Mouse (Mus musculus): ENCODE results near the gene Gm28710. TPM values are rescaled to one million over a fixed set of nuclear protein-coding genes. Genes with fewer than 3 reads are reported as not detected.

Gm28710 gene
- polyA plus RNA-seq (2016; fragmentation: Nextera tagmentation; extraction: Ambion mirVana): not detected in 2 replicates

DNA sequence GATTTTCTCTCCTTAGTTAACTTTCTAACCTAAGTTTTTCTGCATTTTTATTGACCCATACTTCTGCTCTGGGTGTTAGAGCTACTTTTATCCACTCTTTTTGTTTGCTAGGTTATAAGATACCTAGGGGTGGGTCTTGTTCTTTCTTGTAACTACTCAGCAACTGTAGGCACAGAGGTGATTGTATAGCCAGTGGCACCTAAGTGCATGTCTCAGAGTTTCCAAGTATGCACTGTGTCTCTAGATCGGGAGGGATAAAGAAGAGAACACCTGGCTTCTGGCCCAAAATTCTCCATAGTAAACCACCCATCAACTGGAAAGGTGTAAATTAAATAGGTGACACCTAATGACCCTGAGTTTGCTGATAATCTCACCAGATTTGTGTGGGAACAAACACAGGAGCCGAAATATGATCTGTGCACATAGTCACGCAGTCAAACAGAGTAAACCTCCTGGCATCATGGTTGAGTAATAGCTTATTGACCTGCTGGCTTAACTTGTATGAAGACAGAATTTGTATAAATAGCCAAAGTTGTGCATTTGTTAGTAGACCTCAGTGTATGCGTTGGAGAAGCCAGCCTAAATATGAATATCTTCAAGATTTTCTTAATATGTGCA is at the start of gene Gm28710:
Gene Gm28710 (plus strand): TSS at position 568 of the 618 bp plus-strand sequence.
- Histone ChIP-seq H3K4me1 (replicated peaks) (no peaks in the 10 kb centered on the region), H3K4me3 (replicated peaks) (no peak within 1 kb of the TSS), H3K36me3 (no peaks in the 10 kb centered on the region), H3K27ac (no peak within 1 kb of the TSS), H3K9me3 (no peaks in the 10 kb centered on the region), H3K4me2 (no peak within 1 kb of the TSS), H3K27me3 (no peaks in the 10 kb centered on the region), H3K9ac (replicated peaks) (no peak within 1 kb of the TSS)
- no peak for ATAC-seq (ENCODE audit: insufficient number of reproducible peaks, insufficient read depth, low FRiP score, low TSS enrichment, low read depth)
- WGBS: 65% methylated on average over 4 of the region's 4 CpGs

DNA sequence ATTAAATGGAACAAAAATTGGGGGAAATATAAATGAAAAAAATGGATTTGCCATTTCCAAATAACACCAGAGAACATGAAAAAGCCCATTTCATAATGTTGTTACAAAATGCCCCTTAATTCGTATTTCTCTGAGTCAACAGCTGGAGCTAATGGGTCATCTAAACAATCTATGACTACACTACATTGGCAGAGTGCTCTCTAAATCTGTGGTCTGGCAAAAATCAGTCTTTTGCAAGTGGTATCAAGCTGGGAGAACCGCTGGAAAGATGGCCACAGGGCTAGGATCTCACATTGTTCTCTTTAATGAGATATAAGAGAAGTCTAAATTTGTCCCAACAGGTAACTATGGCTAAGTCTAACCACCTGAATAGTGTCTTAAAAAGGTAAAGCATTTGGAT is 14.4 kb upstream of the Gm28710 start:
- no peak overlapping the region for H3K27ac ChIP-seq
- H3K27me3 ChIP-seq: no peaks in the 10 kb centered on the region
- ATAC-seq (ENCODE audit: insufficient number of reproducible peaks, insufficient read depth, low FRiP score, low TSS enrichment, low read depth): no peak
- no peak overlapping the region for H3K4me3 ChIP-seq (replicated peaks)
- H3K4me2 ChIP-seq: no peak overlapping the region
- H3K9ac ChIP-seq (replicated peaks): no peak overlapping the region
- 0 out of 2 replicates have a peak, but pooled peaks cover 4% of the 10 kb centered on the region for H3K9me3 ChIP-seq
- WGBS: 58% methylated on average over 2 of the region's 2 CpGs
- H3K4me1 ChIP-seq (replicated peaks): peaks cover 8% of the 10 kb centered on the region; the same call in 1 of the 2 replicates
- H3K36me3 ChIP-seq: no peaks in the 10 kb centered on the region

DNA sequence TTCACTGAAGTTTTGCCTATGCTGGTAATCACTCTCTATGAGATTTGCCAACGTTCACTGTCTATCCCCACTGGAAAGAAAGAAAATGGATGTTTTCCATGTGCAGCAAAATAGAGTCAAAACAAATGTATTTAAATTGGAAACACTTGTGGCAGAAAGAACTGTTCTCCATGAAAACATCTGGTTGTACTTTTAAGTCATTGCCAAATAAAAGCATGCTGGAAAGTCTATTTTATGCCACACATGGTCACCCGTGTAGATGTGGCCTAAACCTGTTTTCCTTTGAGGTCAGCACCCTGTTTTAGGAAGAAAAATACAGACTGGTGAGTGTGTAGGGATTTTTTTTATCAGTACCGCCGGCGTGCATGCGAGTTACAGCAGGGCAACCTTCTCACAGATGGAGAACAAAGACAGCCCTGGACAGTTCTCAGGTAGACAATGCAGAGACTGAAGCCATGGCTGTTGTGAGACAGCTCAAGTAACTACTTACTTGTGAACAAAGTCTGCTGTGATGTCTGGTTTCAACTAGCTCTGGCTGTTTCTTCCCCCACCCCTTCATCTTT is 12.9 kb upstream of the Gm28710 start:
- 19% methylated on average over 6 of the region's 6 CpGs for WGBS
- Histone ChIP-seq H3K9ac (replicated peaks) (no peak overlapping the region), H3K4me2 (peak overlapping the region; percentile 15; the same call in 1 of the 2 replicates), H3K27me3 (no peaks in the 10 kb centered on the region), H3K9me3 (no peaks in the 10 kb centered on the region), H3K4me3 (replicated peaks) (no peak overlapping the region), H3K4me1 (replicated peaks) (peaks cover 8% of the 10 kb centered on the region; the same call in 1 of the 2 replicates), H3K27ac (peak overlapping the region; percentile 87), H3K36me3 (no peaks in the 10 kb centered on the region)
- ATAC-seq (ENCODE audit: insufficient number of reproducible peaks, insufficient read depth, low FRiP score, low TSS enrichment, low read depth): peak; percentile 84

- Histone ChIP-seq H3K9me3 (no peaks in the 10 kb centered on the region), H3K4me3 (replicated peaks) (no peak overlapping the region), H3K9ac (replicated peaks) (no peak overlapping the region), H3K27me3 (no peaks in the 10 kb centered on the region), H3K4me1 (replicated peaks) (no peaks in the 10 kb centered on the region), H3K36me3 (no peaks in the 10 kb centered on the region), H3K27ac (no peak overlapping the region), H3K4me2 (no peak overlapping the region)
- WGBS: 87% methylated on average over 4 of the region's 4 CpGs
- ATAC-seq (ENCODE audit: insufficient number of reproducible peaks, insufficient read depth, low FRiP score, low TSS enrichment, low read depth): no peak
Observed at GRCm38 (mm10) chr5:16785627-16786026, 6.0 kb upstream of the Gm28710 start.

- Histone ChIP-seq H3K36me3 (no peaks in the 10 kb centered on the region), H3K4me2 (no peak overlapping the region), H3K27me3 (no peaks in the 10 kb centered on the region), H3K4me1 (replicated peaks) (no peaks in the 10 kb centered on the region), H3K9me3 (no peaks in the 10 kb centered on the region), H3K4me3 (replicated peaks) (no peak overlapping the region), H3K9ac (replicated peaks) (no peak overlapping the region), H3K27ac (no peak overlapping the region)
- no peak for ATAC-seq (ENCODE audit: insufficient number of reproducible peaks, insufficient read depth, low FRiP score, low TSS enrichment, low read depth)
- WGBS: 88% methylated on average over 6 of the region's 6 CpGs
Observed at GRCm38 (mm10) chr5:16794972-16795371, 3.4 kb downstream of the Gm28710 start.

DNA sequence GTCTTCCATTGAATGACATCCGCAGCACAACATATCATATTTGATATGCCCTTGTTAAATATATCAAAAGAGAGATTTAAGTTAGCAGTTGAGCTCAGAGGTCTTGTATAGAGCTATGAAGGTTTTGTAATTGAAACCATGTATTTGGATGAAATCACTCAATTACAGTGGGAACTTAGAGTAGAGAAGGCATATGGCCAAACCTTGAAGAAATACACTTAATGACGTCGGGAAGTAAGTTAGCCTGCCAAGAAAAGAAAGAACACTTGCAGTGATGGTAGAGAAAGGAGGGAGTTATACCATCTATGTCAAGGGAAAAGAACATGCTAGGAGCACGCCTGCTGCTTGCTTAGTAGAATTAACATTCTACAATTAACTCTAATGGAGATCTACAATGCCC is 11.1 kb downstream of the Gm28710 start:
- ATAC-seq (ENCODE audit: insufficient number of reproducible peaks, insufficient read depth, low FRiP score, low TSS enrichment, low read depth): no peak
- no peaks in the 10 kb centered on the region for H3K27me3 ChIP-seq
- no peak overlapping the region for H3K27ac ChIP-seq
- no peak overlapping the region for H3K9ac ChIP-seq (replicated peaks)
- no peaks in the 10 kb centered on the region for H3K9me3 ChIP-seq
- H3K4me2 ChIP-seq: no peak overlapping the region
- WGBS: 82% methylated on average over 4 of the region's 4 CpGs
- no peaks in the 10 kb centered on the region for H3K36me3 ChIP-seq
- H3K4me1 ChIP-seq (replicated peaks): no peaks in the 10 kb centered on the region
- H3K4me3 ChIP-seq (replicated peaks): no peak overlapping the region

DNA sequence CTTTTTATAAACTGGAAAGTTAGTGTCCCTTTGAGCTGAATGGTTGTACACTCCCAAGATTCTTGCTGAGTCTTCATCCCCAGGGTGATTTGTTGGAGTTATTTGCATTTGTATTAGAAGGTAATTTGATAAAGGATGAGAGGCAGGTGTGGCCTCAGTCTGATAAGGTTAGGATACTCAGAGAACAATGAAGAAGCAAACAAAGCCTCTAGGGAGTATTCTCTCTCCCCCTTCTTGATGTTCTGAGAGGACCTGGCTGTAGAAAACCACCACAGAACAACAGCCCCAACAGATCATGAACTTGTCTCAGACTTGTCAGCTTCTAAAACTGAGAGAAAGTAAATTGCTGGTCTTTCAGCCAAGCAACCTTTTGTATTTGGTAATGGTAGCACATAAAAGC is 47.4 kb downstream of the Gm28710 start:
- no peaks in the 10 kb centered on the region for H3K4me1 ChIP-seq (replicated peaks)

GRCm38 (mm10) chr5:16869309-16869915 is 77.8 kb downstream of the Gm28710 start:
- H3K4me2 ChIP-seq: no peak overlapping the region
- H3K4me1 ChIP-seq (replicated peaks): no peaks in the 10 kb centered on the region
- H3K4me3 ChIP-seq (replicated peaks): no peak overlapping the region
- no peak overlapping the region for H3K9ac ChIP-seq (replicated peaks)
- no peaks in the 10 kb centered on the region for H3K9me3 ChIP-seq
- H3K27ac ChIP-seq: no peak overlapping the region
- ATAC-seq (ENCODE audit: insufficient number of reproducible peaks, insufficient read depth, low FRiP score, low TSS enrichment, low read depth): no peak
- 55% methylated on average over 2 of the region's 2 CpGs for WGBS
- no peaks in the 10 kb centered on the region for H3K36me3 ChIP-seq
- H3K27me3 ChIP-seq: no peaks in the 10 kb centered on the region

More for the DNA sequence above, 47.4 kb downstream of the Gm28710 start:
- Histone ChIP-seq H3K36me3 (no peaks in the 10 kb centered on the region), H3K9ac (replicated peaks) (no peak overlapping the region), H3K4me2 (no peak overlapping the region), H3K27ac (no peak overlapping the region), H3K4me3 (replicated peaks) (no peak overlapping the region), H3K9me3 (no peaks in the 10 kb centered on the region), H3K27me3 (no peaks in the 10 kb centered on the region)
- no peak for ATAC-seq (ENCODE audit: insufficient number of reproducible peaks, insufficient read depth, low FRiP score, low TSS enrichment, low read depth)

DNA sequence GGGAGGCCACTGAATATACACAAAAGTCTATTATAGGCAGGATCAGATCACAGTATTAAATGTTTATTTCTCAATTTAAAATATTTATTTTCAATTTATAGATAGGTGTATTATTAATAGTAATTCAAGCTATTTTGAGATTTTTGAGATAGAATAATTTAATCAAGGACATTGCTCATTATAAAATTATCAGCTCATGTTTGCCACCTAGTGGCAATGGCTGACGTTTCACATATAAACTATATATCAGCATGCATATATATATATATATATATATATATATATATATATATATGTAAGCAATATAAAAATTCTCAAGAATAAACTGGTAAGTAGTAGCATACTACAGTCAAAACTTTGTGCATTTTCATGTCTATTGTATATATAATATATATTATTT is 102.6 kb downstream of the Gm28710 start:
- no peaks in the 10 kb centered on the region for H3K9me3 ChIP-seq
- H3K9ac ChIP-seq (replicated peaks): no peak overlapping the region
- no peaks in the 10 kb centered on the region for H3K27me3 ChIP-seq
- H3K4me3 ChIP-seq (replicated peaks): no peak overlapping the region
- H3K36me3 ChIP-seq: no peaks in the 10 kb centered on the region
- ATAC-seq (ENCODE audit: insufficient number of reproducible peaks, insufficient read depth, low FRiP score, low TSS enrichment, low read depth): no peak
- no peaks in the 10 kb centered on the region for H3K4me1 ChIP-seq (replicated peaks)
- WGBS: 39% methylated on average over 1 of the region's 1 CpGs
- H3K4me2 ChIP-seq: no peak overlapping the region
- H3K27ac ChIP-seq: no peak overlapping the region

DNA sequence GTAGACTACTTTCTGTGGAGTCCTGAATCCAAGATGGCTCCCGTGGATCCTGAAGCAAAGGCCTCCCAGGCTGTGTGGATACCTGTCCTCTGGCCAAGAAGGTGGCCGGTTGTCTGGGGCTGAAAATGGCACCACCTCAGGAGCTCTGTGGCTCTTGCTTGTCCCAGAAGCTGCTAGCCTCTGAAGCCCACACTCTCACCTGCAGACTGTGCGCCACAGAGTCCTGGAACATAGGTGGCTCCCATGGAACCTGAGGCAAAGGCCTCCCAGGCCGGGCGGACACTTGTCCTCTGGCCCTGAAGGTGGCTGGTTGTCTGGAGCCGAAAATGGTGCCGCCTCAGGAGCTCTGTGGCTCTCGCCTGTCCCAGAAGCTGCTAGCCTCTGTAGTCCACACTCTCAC is 128.2 kb downstream of the Gm28710 start:
- H3K9me3 ChIP-seq: no peaks in the 10 kb centered on the region
- no peaks in the 10 kb centered on the region for H3K4me1 ChIP-seq (replicated peaks)
- no peak for ATAC-seq (ENCODE audit: insufficient number of reproducible peaks, insufficient read depth, low FRiP score, low TSS enrichment, low read depth)
- no peak overlapping the region for H3K4me3 ChIP-seq (replicated peaks)
- WGBS: 88% methylated on average over 8 of the region's 8 CpGs
- H3K27me3 ChIP-seq: no peaks in the 10 kb centered on the region
- H3K27ac ChIP-seq: no peak overlapping the region
- H3K9ac ChIP-seq (replicated peaks): no peak overlapping the region
- no peak overlapping the region for H3K4me2 ChIP-seq
- no peaks in the 10 kb centered on the region for H3K36me3 ChIP-seq

- 70% methylated on average over 1 of the region's 1 CpGs for WGBS
- Histone ChIP-seq H3K36me3 (no peaks in the 10 kb centered on the region), H3K27me3 (no peaks in the 10 kb centered on the region), H3K4me1 (replicated peaks) (no peaks in the 10 kb centered on the region), H3K4me2 (no peak overlapping the region), H3K9ac (replicated peaks) (no peak overlapping the region), H3K9me3 (no peaks in the 10 kb centered on the region), H3K27ac (no peak overlapping the region), H3K4me3 (replicated peaks) (no peak overlapping the region)
- ATAC-seq (ENCODE audit: insufficient number of reproducible peaks, insufficient read depth, low FRiP score, low TSS enrichment, low read depth): no peak
Observed at GRCm38 (mm10) chr5:16922473-16922872, 130.9 kb downstream of the Gm28710 start.
